Mouse (Mus musculus) bone marrow macrophage, adult 2 months (primary cell): ENCODE measurements around the gene Ralgapa1. TPM values are rescaled to one million over a fixed set of nuclear protein-coding genes. Genes with fewer than 3 reads are reported as not detected.
"Not testable (repeated sequence)": the region's sequence is repeated elsewhere in the genome, so short reads cannot be mapped to it uniquely, and the experiment has no call there.

ENCODE experiments used
- H3K27ac ChIP-seq: 2 replicates; pipeline ENCODE4 v1.5.1; 2012; ENCODE audit warnings: low read depth, low read length; ENCODE audit not compliant: insufficient read depth
- H3K4me1 ChIP-seq: 2 replicates; pipeline ENCODE4 v1.6.1; 2012; ENCODE audit warnings: low read length; ENCODE audit not compliant: control insufficient read depth, insufficient read depth
- H3K4me3 ChIP-seq: 2 replicates; pipeline ENCODE4 v1.5.1; 2012; ENCODE audit warnings: mild to moderate bottlenecking, low read length, moderate library complexity; ENCODE audit not compliant: insufficient read depth
- CTCF ChIP-seq: IDR thresholded peaks from 2 replicates; pipeline ENCODE4 v1.5.1; 2012; ENCODE audit warnings: low read depth, mild to moderate bottlenecking, low read length, moderate library complexity
- POLR2A ChIP-seq: IDR thresholded peaks from 2 replicates; pipeline ENCODE4 v1.6.1; 2012; ENCODE audit warnings: mild to moderate bottlenecking, low read depth, low read length, borderline replicate concordance
- polyA plus RNA-seq: library from polyadenylated mRNA; stranded (reverse); fragments of >200 nt; gene quantifications from 2 replicates; pipeline ENCODE4 v1.2.4, GENCODE M21; 2012; ENCODE audit not compliant: missing spikeins, insufficient read depth, insufficient read length

The Ralgapa1 gene
- polyA plus RNA-seq, 1 experiment: 19.5 TPM

GRCm38 (mm10) chr12:55607902-55608301, 213.1 kb downstream of the Ralgapa1 start:
- TF ChIP-seq POLR2A: no peak
- no peak for TF ChIP-seq CTCF
- Histone ChIP-seq H3K4me1 (no peaks in the 10 kb centered on the region), H3K4me3 (no peak overlapping the region), H3K27ac (no peak overlapping the region)

- TF ChIP-seq CTCF: no peak
- no peak for TF ChIP-seq POLR2A
- Histone ChIP-seq H3K27ac (no peak overlapping the region), H3K4me1 (peaks cover 5% of the 10 kb centered on the region), H3K4me3 (no peak overlapping the region)
Observed at GRCm38 (mm10) chr12:55604411-55604810, 216.6 kb downstream of the Ralgapa1 start.

- Histone ChIP-seq H3K27ac (no peak overlapping the region), H3K4me1 (peaks cover 5% of the 10 kb centered on the region), H3K4me3 (peak overlapping the region; percentile 35)
- TF ChIP-seq CTCF (no peak), POLR2A (no peak)
Observed at GRCm38 (mm10) chr12:55600503-55600994, 220.4 kb downstream of the Ralgapa1 start.

- peak overlapping the region; percentile 43 for H3K4me3 ChIP-seq
- peaks cover 5% of the 10 kb centered on the region for H3K4me1 ChIP-seq
- TF ChIP-seq POLR2A (no peak), CTCF (no peak)
Observed at GRCm38 (mm10) chr12:55599639-55600502, 221.1 kb downstream of the Ralgapa1 start.

GRCm38 (mm10) chr12:55598887-55599561, 221.9 kb downstream of the Ralgapa1 start, which contains the start of gene Insm2:
TSS of gene Insm2 (plus strand) at chr12:55599427.
- H3K27ac ChIP-seq: no peak within 1 kb of the TSS

More at GRCm38 (mm10) chr12:55599639-55600502, 221.1 kb downstream of the Ralgapa1 start:
- H3K27ac ChIP-seq: no peak overlapping the region

GRCm38 (mm10) chr12:55598537-55598886, 222.5 kb downstream of the Ralgapa1 start:
- Histone ChIP-seq H3K27ac (no peak overlapping the region), H3K4me1 (peaks cover 5% of the 10 kb centered on the region), H3K4me3 (peak overlapping the region; percentile 43)
- TF ChIP-seq CTCF: no peak

More at GRCm38 (mm10) chr12:55598887-55599561, 221.9 kb downstream of the Ralgapa1 start, which contains the start of gene Insm2:
- TF ChIP-seq CTCF: no peak
- no peak for TF ChIP-seq POLR2A
- H3K4me1 ChIP-seq: peaks cover 5% of the 10 kb centered on the region
- H3K4me3 ChIP-seq: peak within 1 kb of the TSS; percentile 43

GRCm38 (mm10) chr12:55586936-55587335, 234.0 kb downstream of the Ralgapa1 start:
- not testable (repeated sequence) for H3K27ac ChIP-seq, H3K4me1 ChIP-seq, H3K4me3 ChIP-seq

- TF ChIP-seq POLR2A: no peak
- TF ChIP-seq CTCF: no peak
- Histone ChIP-seq H3K27ac (no peak overlapping the region), H3K4me1 (peaks cover 4% of the 10 kb centered on the region), H3K4me3 (no peak overlapping the region)
Observed at GRCm38 (mm10) chr12:55573794-55574193, 247.2 kb downstream of the Ralgapa1 start.

- H3K4me1 ChIP-seq: peaks cover 4% of the 10 kb centered on the region
- H3K4me3 ChIP-seq: no peak overlapping the region
- TF ChIP-seq CTCF (no peak), POLR2A (no peak)
- no peak overlapping the region for H3K27ac ChIP-seq
Observed at GRCm38 (mm10) chr12:55573089-55573488, 247.9 kb downstream of the Ralgapa1 start.

GRCm38 (mm10) chr12:55571661-55572060, 249.3 kb downstream of the Ralgapa1 start:
- TF ChIP-seq CTCF: no peak
- TF ChIP-seq POLR2A: no peak
- H3K4me1 ChIP-seq: peaks cover 4% of the 10 kb centered on the region
- H3K27ac ChIP-seq: no peak overlapping the region
- no peak overlapping the region for H3K4me3 ChIP-seq
